Mouse (Mus musculus) kidney, embryonic 16.5 days (tissue): ENCODE measurements around the gene Cmc1. TPM values are rescaled to one million over a fixed set of nuclear protein-coding genes. Genes with fewer than 3 reads are reported as not detected.

Experiments used
- polyA plus RNA-seq: library from polyadenylated mRNA; unstranded; fragments of >200 nt; fragmentation: Nextera tagmentation; extraction: Ambion mirVana; gene quantifications from 2 replicates; pipeline ENCODE4 v1.2.1, GENCODE M21; 2015

The Cmc1 gene
- polyA plus RNA-seq, 1 experiment from 2014 or later = 39.2 TPM

Other genes with a start within 250 kb of the Cmc1 start
- 68.3 and 72.9 TPM in 2 replicates for gene Azi2, start 109.7 kb downstream of the Cmc1 start, polyA plus RNA-seq